Mouse (Mus musculus): Measurements from ENCODE around the gene Zc3hc1. TPM values are rescaled to one million over a fixed set of nuclear protein-coding genes. Genes with fewer than 3 reads are reported as not detected.
A peak's percentile ranks its signal among the peaks of the same experiment; 100 is the strongest.

The Zc3hc1 gene
- total RNA-seq, 2 experiments from 2014 or later, result 24.8 to 25.4 TPM

DNA sequence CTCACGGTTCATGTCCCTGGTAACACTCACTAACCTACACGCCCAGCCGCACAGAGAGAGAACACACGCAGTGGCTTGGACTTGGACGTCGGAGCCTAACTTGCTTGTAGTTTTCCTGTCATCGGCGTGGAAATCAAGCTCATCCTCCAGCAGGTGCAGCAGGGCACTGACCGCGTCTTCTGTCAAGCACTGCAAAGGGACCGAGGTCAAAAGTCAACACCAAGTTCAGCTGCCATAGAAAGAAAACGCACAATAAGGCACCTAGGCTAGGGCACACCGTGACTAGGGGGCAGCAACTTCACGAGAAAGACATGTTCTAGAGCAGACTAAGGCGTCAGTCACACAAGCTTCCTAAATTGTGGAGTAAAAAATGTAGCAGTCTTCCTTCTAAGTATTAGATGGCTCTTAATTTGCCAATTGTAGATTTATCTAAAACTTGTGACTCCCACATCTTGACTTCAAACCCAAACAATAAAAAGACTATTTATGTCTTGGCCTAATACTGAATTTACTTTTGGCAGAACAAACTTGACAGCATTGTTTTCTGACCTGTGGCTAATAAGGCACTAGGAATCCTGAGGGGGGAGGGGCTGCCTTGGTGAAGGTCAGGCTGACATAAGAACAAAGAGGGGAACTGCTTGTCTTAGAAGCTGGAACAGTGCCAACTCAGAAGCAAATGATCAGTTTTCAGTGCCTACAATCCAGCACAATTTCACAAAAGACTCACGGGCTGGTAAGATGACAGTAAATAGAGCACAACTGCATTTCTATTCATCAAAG, 15.9 kb downstream of the Zc3hc1 start:
- no peak for DNase-seq (ENCODE audit: low spot score in 2 of 2)

GRCm38 (mm10) chr6:30372627-30373369, 18.0 kb downstream of the Zc3hc1 start:
- no peak for DNase-seq (ENCODE audit: low spot score in 2 of 2)

GRCm38 (mm10) chr6:30369291-30369690, 21.5 kb downstream of the Zc3hc1 start:
- no peak for DNase-seq (ENCODE audit: low spot score in 2 of 2)

DNA sequence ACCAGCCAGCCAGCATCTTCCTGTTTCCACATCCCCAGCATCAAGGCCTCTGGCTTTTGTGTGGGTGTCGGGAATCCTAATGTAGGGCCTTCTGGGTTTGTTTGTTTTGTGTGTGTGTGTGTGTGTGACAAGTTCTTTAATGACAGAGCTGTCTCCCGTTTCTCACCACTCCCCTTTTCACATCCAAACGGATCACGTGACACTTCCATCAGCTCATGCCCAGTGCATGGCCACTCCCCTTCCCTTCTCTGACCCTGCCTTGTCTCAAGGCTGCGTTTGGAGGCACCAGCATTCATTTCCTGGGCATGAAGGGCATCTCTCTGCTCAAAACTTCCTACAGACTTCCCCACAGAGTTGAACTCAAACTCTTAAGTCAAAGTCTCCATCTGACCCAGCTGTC, 27.0 kb downstream of the Zc3hc1 start:
- DNase-seq (ENCODE audit: low spot score in 2 of 2), result no peak

- no peak for DNase-seq (ENCODE audit: low spot score in 2 of 2)
These were observed 30.9 kb downstream of the Zc3hc1 start for GRCm38 (mm10) chr6:30359762-30360509.

- peak; percentile 53 to 74 for DNase-seq (ENCODE audit: low spot score in 2 of 2)
These were observed 33.2 kb downstream of the Zc3hc1 start for GRCm38 (mm10) chr6:30357561-30358177.

DNA sequence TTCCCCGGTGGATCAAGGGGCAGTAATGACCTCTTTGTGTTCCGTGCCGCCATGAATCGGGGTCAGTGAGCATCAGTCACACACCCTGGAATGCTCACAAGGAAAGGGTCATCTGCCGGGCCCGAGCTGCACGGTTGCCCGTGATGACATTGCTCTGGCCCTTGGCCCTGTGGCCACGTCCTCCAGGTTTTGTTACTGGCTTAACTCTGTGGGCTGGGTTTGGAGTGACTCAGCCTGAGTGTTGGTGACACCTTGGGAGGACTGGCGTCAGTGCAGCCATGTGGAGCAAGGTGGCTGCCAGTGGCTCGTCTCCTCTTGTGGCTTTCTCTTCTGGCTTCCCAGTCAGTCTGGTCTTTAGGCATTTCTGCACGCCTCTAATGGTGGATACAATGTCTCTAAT, 34.1 kb downstream of the Zc3hc1 start:
- no peak for DNase-seq (ENCODE audit: low spot score in 2 of 2)

GRCm38 (mm10) chr6:30356161-30356560, 34.7 kb downstream of the Zc3hc1 start:
- no peak for DNase-seq (ENCODE audit: low spot score in 2 of 2)

DNA sequence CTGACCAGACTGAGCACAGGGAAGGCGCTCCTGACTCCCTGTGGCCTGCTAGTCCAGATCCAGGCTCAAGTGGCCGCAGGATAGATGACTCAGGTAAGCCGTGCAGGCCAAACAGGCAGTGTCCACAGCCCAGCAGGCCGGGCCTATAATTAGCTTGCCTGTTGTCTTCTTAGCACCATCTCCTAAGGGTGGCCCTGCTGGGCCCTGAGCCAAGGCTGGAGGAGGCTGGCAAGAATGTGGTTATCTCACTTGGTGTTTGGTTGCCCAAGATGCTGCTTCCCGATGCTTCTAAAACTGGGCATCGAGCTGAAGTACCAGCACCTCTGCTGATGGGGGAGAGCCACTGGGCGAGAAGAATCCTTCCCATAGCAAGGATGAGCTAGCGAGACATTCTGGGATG, 35.1 kb downstream of the Zc3hc1 start:
- DNase-seq (ENCODE audit: low spot score in 2 of 2), result no peak

GRCm38 (mm10) chr6:30354760-30355159, 36.1 kb downstream of the Zc3hc1 start:
- no peak for DNase-seq (ENCODE audit: low spot score in 2 of 2)

GRCm38 (mm10) chr6:30353661-30354060, 37.2 kb downstream of the Zc3hc1 start:
- no peak for DNase-seq (ENCODE audit: low spot score in 2 of 2)

GRCm38 (mm10) chr6:30352762-30353161, 38.1 kb downstream of the Zc3hc1 start:
- no peak for DNase-seq (ENCODE audit: low spot score in 2 of 2)

DNA sequence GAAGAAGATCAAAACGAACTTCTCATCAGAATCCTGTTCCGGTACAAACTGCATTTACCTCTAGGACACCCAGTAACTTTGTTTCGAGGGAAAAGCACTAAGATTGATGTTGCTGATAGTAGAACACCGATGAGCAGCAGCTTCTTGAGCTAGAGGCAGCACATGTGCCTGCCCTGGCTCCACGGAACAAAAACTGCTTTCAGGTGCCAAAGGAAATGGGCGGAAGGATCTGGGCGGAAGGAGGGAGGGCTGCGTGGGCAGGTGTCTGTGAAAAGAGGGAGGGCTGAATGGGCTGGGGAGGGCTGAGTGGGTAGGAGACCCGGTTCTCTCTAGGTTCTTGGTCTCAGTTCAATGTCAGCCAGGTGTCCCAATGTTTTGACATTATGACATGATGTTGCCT, 39.5 kb downstream of the Zc3hc1 start:
- DNase-seq (ENCODE audit: low spot score in 2 of 2), result no peak

DNA sequence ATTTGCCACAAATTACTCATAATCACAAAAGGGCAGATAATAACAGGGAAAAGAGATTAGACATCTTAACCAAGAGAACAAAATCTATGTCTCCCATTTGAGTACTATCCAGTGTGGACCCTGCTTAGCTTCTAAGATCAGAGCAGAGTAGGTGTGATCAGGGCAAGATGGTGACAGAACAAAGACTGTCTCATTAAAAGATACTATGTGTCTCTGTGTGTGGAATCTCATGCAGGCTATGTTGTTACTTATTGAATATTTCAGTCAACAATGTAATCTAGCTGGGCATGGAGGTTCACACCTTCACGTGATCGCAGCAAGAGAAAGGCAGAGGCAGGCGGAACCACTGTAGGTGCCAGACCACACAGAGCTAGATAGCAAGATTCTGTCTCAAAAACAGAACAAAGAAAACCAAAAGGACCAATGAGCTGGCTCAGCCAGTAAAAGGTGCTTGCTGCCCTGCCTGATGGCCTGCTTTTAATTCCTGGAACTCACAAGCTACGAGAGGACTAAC, 43.5 kb downstream of the Zc3hc1 start:
- DNase-seq (ENCODE audit: low spot score in 2 of 2), result no peak

- no peak for DNase-seq (ENCODE audit: low spot score in 2 of 2)
These were observed 44.1 kb downstream of the Zc3hc1 start for GRCm38 (mm10) chr6:30346737-30347136.

DNA sequence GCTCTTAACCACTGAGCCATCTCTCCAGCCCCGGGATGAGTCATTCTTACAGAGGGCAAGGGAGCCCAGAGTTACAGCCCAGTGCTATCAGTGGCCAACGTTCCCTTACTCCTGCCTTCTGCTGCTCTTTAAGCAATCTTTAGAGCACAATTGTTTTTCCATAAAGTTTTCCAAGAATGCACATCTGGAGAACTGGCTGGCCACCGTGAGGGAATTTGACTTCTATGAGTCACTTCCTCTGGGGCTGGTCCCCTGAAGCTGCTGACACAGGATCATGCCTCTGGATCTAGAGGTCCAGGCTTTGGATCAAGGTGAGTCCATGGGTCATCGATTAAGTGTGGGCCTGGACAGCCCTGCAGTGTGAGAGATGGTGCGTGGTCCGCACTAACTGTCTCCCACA, 46.8 kb downstream of the Zc3hc1 start:
- DNase-seq (ENCODE audit: low spot score in 2 of 2), result peak in 1 of 2 experiments; percentile 18

GRCm38 (mm10) chr6:30340231-30340873, 50.5 kb downstream of the Zc3hc1 start:
- no peak for DNase-seq (ENCODE audit: low spot score in 2 of 2)

GRCm38 (mm10) chr6:30336912-30337311, 53.9 kb downstream of the Zc3hc1 start:
- peak in 1 of 2 experiments; percentile 53 for DNase-seq (ENCODE audit: low spot score in 2 of 2)

DNA sequence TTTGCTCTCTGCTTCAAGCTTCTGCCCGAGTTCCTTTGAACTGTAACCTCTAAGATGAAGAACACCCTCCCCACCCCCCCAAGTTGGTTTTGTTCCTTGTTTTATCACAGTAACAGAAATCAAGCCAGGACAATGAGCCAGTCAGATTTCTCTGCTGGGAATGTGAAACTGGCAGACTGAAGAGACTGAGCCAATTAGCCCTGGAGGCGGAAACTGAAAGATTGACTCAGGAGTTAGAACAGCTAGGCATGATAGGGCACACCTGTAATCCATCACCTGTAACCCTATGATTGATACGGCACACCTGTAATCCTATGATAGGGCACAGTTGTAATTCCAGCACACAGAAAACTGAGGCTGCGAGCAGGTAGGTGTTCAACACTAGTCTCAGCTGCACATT, 58.6 kb downstream of the Zc3hc1 start:
- no peak for DNase-seq (ENCODE audit: low spot score in 2 of 2)

DNA sequence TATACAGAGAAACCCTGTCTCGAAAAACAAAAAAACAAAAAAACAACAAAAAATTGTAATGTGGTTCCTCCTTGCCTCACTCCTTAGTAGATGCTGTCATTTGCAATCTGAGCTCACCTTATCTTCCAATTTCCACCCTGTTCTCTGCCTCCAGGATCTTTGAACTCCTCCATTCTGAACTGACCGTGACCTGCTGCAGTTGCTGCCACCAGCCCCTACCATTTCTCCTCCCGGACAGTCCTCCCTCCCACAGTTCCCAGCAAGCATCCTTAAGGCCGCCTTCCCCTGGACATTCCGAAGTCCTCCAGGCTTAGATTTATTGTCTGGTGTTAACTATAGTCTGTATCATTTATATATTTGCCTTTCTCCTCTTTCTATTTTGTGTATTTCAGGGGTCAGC, 60.1 kb downstream of the Zc3hc1 start:
- no peak for DNase-seq (ENCODE audit: low spot score in 2 of 2)

Measured in gastrocnemius, postnatal 4 days (tissue).